Mouse (Mus musculus) CH12.LX (cell line): ENCODE measurements around the gene Plxna1. TPM values are rescaled to one million over a fixed set of nuclear protein-coding genes. Genes with fewer than 3 reads are reported as not detected.

Experiments used
- DNase-seq: peaks from one replicate; pipeline ENCODE4 v3.0.0-alpha.2; 2013; ENCODE audit errors: extremely low read depth
- H3K27ac ChIP-seq: 2 replicates; pipeline ENCODE4 v1.5.1; 2012; ENCODE audit warnings: low read depth, mild to moderate bottlenecking, control low read depth, moderate library complexity; ENCODE audit not compliant: insufficient read depth
- H3K27me3 ChIP-seq: replicated peaks from 2 replicates; pipeline ENCODE3; 2012; ENCODE audit warnings: inconsistent platforms
- H3K36me3 ChIP-seq, 2 experiments: replicated peaks in 1 of 2; 2 replicates each; pipeline versions ENCODE3 to v1.6.1; 2012; ENCODE audit warnings: inconsistent platforms in 1 of 2, low read length in 1 of 2, mild to moderate bottlenecking in 1 of 2, mixed read lengths in 1 of 2, moderate library complexity in 1 of 2; ENCODE audit not compliant: control insufficient read depth in 1 of 2, insufficient read depth in 1 of 2
- H3K4me1 ChIP-seq, 2 experiments: 2 replicates each; pipeline ENCODE4 v1.6.1; 2012; ENCODE audit warnings: inconsistent platforms in 1 of 2, moderate library complexity in 1 of 2; ENCODE audit not compliant: insufficient read depth in 2 of 2, control insufficient read depth in 1 of 2
- H3K4me2 ChIP-seq: 2 replicates; pipeline ENCODE4 v1.6.1; 2012; ENCODE audit warnings: low read depth, mild to moderate bottlenecking, control low read depth; ENCODE audit not compliant: poor library complexity, insufficient read depth, severe bottlenecking
- H3K4me3 ChIP-seq, 3 experiments: fragments of 150-350 bp in 1 of 3; sonication (generic) in 1 of 3; replicated peaks in 1 of 3; 2 replicates each; pipeline versions ENCODE3 to v1.5.1; 2011 to 2012; ENCODE audit warnings: low read depth in 2 of 3, low read length in 2 of 3, mild to moderate bottlenecking in 2 of 3, moderate library complexity in 2 of 3, control low read depth in 1 of 3, improper control_type of control experiment in 1 of 3, inconsistent platforms in 1 of 3, mixed read lengths in 1 of 3; ENCODE audit not compliant: poor library complexity in 1 of 3
- H3K79me2 ChIP-seq: replicated peaks from 2 replicates; pipeline ENCODE4 v1.6.1; 2012; ENCODE audit warnings: mild to moderate bottlenecking, moderate library complexity; ENCODE audit not compliant: control insufficient read depth, poor library complexity, insufficient read depth, severe bottlenecking; ENCODE audit errors: extremely low read depth
- H3K9ac ChIP-seq: 2 replicates; pipeline ENCODE4 v1.6.1; 2012; ENCODE audit warnings: low read depth, mild to moderate bottlenecking, control low read depth, moderate library complexity; ENCODE audit not compliant: insufficient read depth
- H3K9me3 ChIP-seq: replicated peaks from 2 replicates; pipeline ENCODE3; 2012; ENCODE audit warnings: low read length, inconsistent platforms, mixed read lengths
- CHD1 ChIP-seq: IDR thresholded peaks from 2 replicates; pipeline ENCODE4 v1.6.1; 2012; ENCODE audit warnings: low read depth, low read length, improper control_type of control experiment, inconsistent platforms
- E2F4 ChIP-seq: IDR thresholded peaks from 2 replicates; pipeline ENCODE4 v1.6.1; 2011; ENCODE audit warnings: low read depth, low read length, improper control_type of control experiment; ENCODE audit not compliant: insufficient replicate concordance
- ELF1 ChIP-seq: IDR thresholded peaks from 2 replicates; pipeline ENCODE4 v1.6.1; 2014; ENCODE audit warnings: low read depth, mild to moderate bottlenecking, inconsistent platforms, low read length, improper control_type of control experiment
- EP300 ChIP-seq: IDR thresholded peaks from 2 replicates; pipeline ENCODE4 v1.6.1; 2011; ENCODE audit warnings: low read length, improper control_type of control experiment
- ETS1 ChIP-seq: conservative IDR thresholded peaks from 2 replicates; pipeline ENCODE4 v1.6.1; 2012; ENCODE audit warnings: low read depth, mild to moderate bottlenecking, inconsistent platforms, low read length, improper control_type of control experiment, moderate library complexity
- GABPA ChIP-seq: IDR thresholded peaks from 2 replicates; pipeline ENCODE4 v1.6.1; 2012; ENCODE audit warnings: low read depth, low read length, improper control_type of control experiment, inconsistent platforms; ENCODE audit not compliant: insufficient replicate concordance
- IRF4 ChIP-seq: IDR thresholded peaks from 2 replicates; pipeline ENCODE4 v1.6.1; 2014; ENCODE audit warnings: low read depth, mild to moderate bottlenecking, inconsistent platforms, low read length, improper control_type of control experiment
- JUN ChIP-seq: IDR thresholded peaks from 2 replicates; pipeline ENCODE4 v1.6.1; 2011; ENCODE audit warnings: low read depth, mild to moderate bottlenecking, low read length, improper control_type of control experiment, moderate library complexity; ENCODE audit not compliant: insufficient read depth
- KAT2A ChIP-seq: IDR thresholded peaks from 2 replicates; pipeline ENCODE4 v1.6.1; 2012; ENCODE audit warnings: low read length, improper control_type of control experiment, inconsistent platforms; ENCODE audit not compliant: insufficient replicate concordance
- MAFK ChIP-seq: IDR thresholded peaks from 2 replicates; pipeline ENCODE4 v1.6.1; 2011; ENCODE audit warnings: low read length, improper control_type of control experiment; ENCODE audit not compliant: insufficient replicate concordance
- MAX ChIP-seq: IDR thresholded peaks from 2 replicates; pipeline ENCODE4 v1.6.1; 2011; ENCODE audit warnings: low read length, improper control_type of control experiment
- MAZ ChIP-seq: IDR thresholded peaks from 2 replicates; pipeline ENCODE4 v1.6.1; 2012; ENCODE audit warnings: low read depth, mild to moderate bottlenecking, inconsistent platforms, low read length, improper control_type of control experiment, moderate library complexity
- MEF2A ChIP-seq: IDR thresholded peaks from 2 replicates; pipeline ENCODE4 v1.6.1; 2014; ENCODE audit warnings: low read depth, mild to moderate bottlenecking, inconsistent platforms, low read length, improper control_type of control experiment, borderline replicate concordance
- MXI1 ChIP-seq: IDR thresholded peaks from 2 replicates; pipeline ENCODE4 v1.6.1; 2011; ENCODE audit warnings: mild to moderate bottlenecking, low read depth, low read length, improper control_type of control experiment
- MYC ChIP-seq: IDR thresholded peaks from 2 replicates; pipeline ENCODE4 v1.6.1; 2011; ENCODE audit warnings: low read depth, mild to moderate bottlenecking, improper control_type of control experiment, low read length
- NELFE ChIP-seq: IDR thresholded peaks from 2 replicates; pipeline ENCODE4 v1.6.1; 2011; ENCODE audit warnings: low read depth, low read length, improper control_type of control experiment
- NRF1 ChIP-seq: IDR thresholded peaks from 2 replicates; pipeline ENCODE4 v1.6.1; 2014; ENCODE audit warnings: low read depth, mild to moderate bottlenecking, inconsistent platforms, low read length, improper control_type of control experiment, moderate library complexity
- PAX5 ChIP-seq: IDR thresholded peaks from 2 replicates; pipeline ENCODE4 v1.6.1; 2012; ENCODE audit warnings: low read length, inconsistent platforms, mixed read lengths
- POLR2A ChIP-seq: IDR thresholded peaks from 2 replicates; pipeline ENCODE4 v1.6.1; 2011; ENCODE audit warnings: low read depth, mild to moderate bottlenecking, improper control_type of control experiment, low read length
- POLR2AphosphoS2 ChIP-seq: IDR thresholded peaks from 2 replicates; pipeline ENCODE4 v1.6.1; 2011; ENCODE audit warnings: low read depth, low read length, improper control_type of control experiment
- RAD21 ChIP-seq: IDR thresholded peaks from 2 replicates; pipeline ENCODE4 v1.6.1; 2011; ENCODE audit warnings: low read depth, mild to moderate bottlenecking, low read length, improper control_type of control experiment, moderate library complexity
- RCOR1 ChIP-seq: conservative IDR thresholded peaks from 2 replicates; pipeline ENCODE4 v1.6.1; 2012; ENCODE audit warnings: low read depth, mild to moderate bottlenecking, inconsistent platforms, low read length, improper control_type of control experiment
- SIN3A ChIP-seq: IDR thresholded peaks from 2 replicates; pipeline ENCODE4 v1.6.1; 2012; ENCODE audit warnings: low read length, improper control_type of control experiment, inconsistent platforms
- ZKSCAN1 ChIP-seq: IDR thresholded peaks from 2 replicates; pipeline ENCODE4 v1.6.1; 2012; ENCODE audit warnings: low read depth, inconsistent platforms, low read length, improper control_type of control experiment, borderline replicate concordance
- dilution Hi-C: fragments of 300-500 bp; cut with MboI; formaldehyde crosslinking; loops from 2 replicates; pipeline ENCODE4 v1.14.3; 2020; ENCODE audit warnings: low sequenced_read_pairs; ENCODE audit not compliant: extremely low pct_unique_long_range_greater_than_20kb, extremely low pct_ligation_motif_present
- in situ Hi-C: fragments of 300-500 bp; cut with MboI; formaldehyde crosslinking; loops from 3 replicates; pipeline ENCODE4 v1.14.3; 2019; ENCODE audit warnings: low sequenced_read_pairs, low pct_ligation_motif_present, low pct_unique_long_range_greater_than_20kb, mixed read lengths
- polyA plus RNA-seq: library from polyadenylated mRNA; unstranded; fragments of >175 nt; gene quantifications from 2 replicates; pipeline ENCODE4 v1.2.1, GENCODE M21; 2012; ENCODE audit warnings: low read depth; ENCODE audit not compliant: insufficient read length
- total RNA-seq, 2 experiments: library from RNA; depleted of rRNA; stranded (reverse); fragments of 300-350 nt in 1 of 2; fragments of >200 nt in 1 of 2; gene quantifications; 2 replicates each; pipeline ENCODE4 v1.2.3; 2012 to 2014

Gene Plxna1
- total and polyA plus RNA-seq, 3 experiments, result 8.9 to 29.5 (median 18.5) TPM

- TF ChIP-seq RAD21 (no peak), GABPA (no peak)
- TF ChIP-seq, all 38 proteins: peak for 0
- no peaks in the 10 kb centered on the region for H3K79me2 ChIP-seq
- no peaks in the 10 kb centered on the region for H3K27me3 ChIP-seq
- H3K36me3 ChIP-seq, result peaks cover 0 to 4% of the 10 kb centered on the region in 2 experiments
- no peak overlapping the region for H3K9ac ChIP-seq
- no peak for DNase-seq
- in situ Hi-C loops, result no loop called here
- no peak overlapping the region for H3K4me3 ChIP-seq
- H3K4me2 ChIP-seq, result no peak overlapping the region
- dilution Hi-C loops, result no loop called here
- no peak overlapping the region for H3K27ac ChIP-seq
- peaks cover 7 to 20% of the 10 kb centered on the region in 2 experiments for H3K4me1 ChIP-seq
- H3K9me3 ChIP-seq, result no peaks in the 10 kb centered on the region
Measured at GRCm38 (mm10) chr6:89409041-89409440, 46.6 kb upstream of the Plxna1 start.

GRCm38 (mm10) chr6:89408259-89408658 lies 45.8 kb upstream of the Plxna1 start:
- no peak for DNase-seq
- Histone ChIP-seq H3K4me2 (no peak overlapping the region), H3K9ac (no peak overlapping the region), H3K27ac (no peak overlapping the region), H3K79me2 (no peaks in the 10 kb centered on the region), H3K9me3 (no peaks in the 10 kb centered on the region), H3K27me3 (no peaks in the 10 kb centered on the region), H3K36me3 (peaks cover 0 to 6% of the 10 kb centered on the region in 2 experiments), H3K4me1 (peaks cover 3 to 12% of the 10 kb centered on the region in 2 experiments), H3K4me3 (no peak overlapping the region)
- no peak for TF ChIP-seq POLR2AphosphoS2
- no peak for TF ChIP-seq NRF1
- no peak for TF ChIP-seq MAX
- no peak for TF ChIP-seq KAT2A
- no peak for TF ChIP-seq GABPA
- TF ChIP-seq NELFE, result no peak
- no peak for TF ChIP-seq RCOR1
- TF ChIP-seq ZKSCAN1, result no peak
- TF ChIP-seq ELF1, result no peak
- dilution Hi-C loops (no loop called here), in situ Hi-C loops (no loop called here)

- Histone ChIP-seq H3K36me3 (peaks cover 0 to 6% of the 10 kb centered on the region in 2 experiments), H3K4me2 (no peak overlapping the region), H3K4me1 (peaks cover 2 to 3% of the 10 kb centered on the region in 2 experiments; a peak in 2 of 4 replicates), H3K27me3 (no peaks in the 10 kb centered on the region), H3K27ac (no peak overlapping the region), H3K9ac (no peak overlapping the region), H3K9me3 (no peaks in the 10 kb centered on the region), H3K4me3 (no peak overlapping the region), H3K79me2 (no peaks in the 10 kb centered on the region)
- no peak for TF ChIP-seq RCOR1
- no peak for TF ChIP-seq MYC
- no peak for TF ChIP-seq MEF2A
- no peak for TF ChIP-seq GABPA
- TF ChIP-seq ETS1, result no peak
- no peak for TF ChIP-seq MAX
- TF ChIP-seq MXI1, result no peak
- TF ChIP-seq POLR2A, result no peak
- TF ChIP-seq IRF4, result no peak
- no peak for TF ChIP-seq JUN
- no peak for TF ChIP-seq EP300
- TF ChIP-seq MAZ, result no peak
- no peak for TF ChIP-seq PAX5
- no peak for TF ChIP-seq NRF1
- no peak for TF ChIP-seq E2F4
- TF ChIP-seq SIN3A, result no peak
- no peak for TF ChIP-seq MAFK
- no peak for TF ChIP-seq CHD1
- TF ChIP-seq ELF1, result no peak
- in situ Hi-C loops, result no loop called here
- dilution Hi-C loops, result no loop called here
- no peak for DNase-seq
Measured at GRCm38 (mm10) chr6:89407247-89407889, 44.9 kb upstream of the Plxna1 start.
